Mouse (Mus musculus) liver, embryonic 16.5 days (tissue): ENCODE results near the gene Tuba1b. TPM values are rescaled to one million over a fixed set of nuclear protein-coding genes. Genes with fewer than 3 reads are reported as not detected.

Experiments
- ATAC-seq: fragments of 200-750 bp; cut with Nextera tagmentation; 2 replicates; pipeline ENCODE4 v1.8.0; 2017; ENCODE audit warnings: low read depth, mild to moderate bottlenecking, moderate number of reproducible peaks, moderate library complexity
- H3K27ac ChIP-seq: fragments of 300-500 bp; sonication (generic); 2 replicates; pipeline ENCODE4 v1.5.1; 2014; ENCODE audit warnings: mild to moderate bottlenecking, low read length
- H3K27me3 ChIP-seq: fragments of 300-500 bp; sonication (generic); 2 replicates; pipeline ENCODE4 v1.6.1; 2014; ENCODE audit warnings: low read depth, low read length, mixed read lengths; ENCODE audit not compliant: control insufficient read depth, insufficient read depth
- H3K36me3 ChIP-seq: fragments of 300-500 bp; sonication (generic); 2 replicates; pipeline ENCODE4 v1.6.1; 2014; ENCODE audit warnings: mild to moderate bottlenecking; ENCODE audit not compliant: control insufficient read depth, insufficient read depth
- H3K4me1 ChIP-seq: fragments of 300-500 bp; sonication (generic); 2 replicates; pipeline ENCODE4 v1.6.1; 2014; ENCODE audit warnings: low read depth, low read length, mixed read lengths; ENCODE audit not compliant: control insufficient read depth
- H3K4me2 ChIP-seq: fragments of 300-500 bp; sonication (generic); 2 replicates; pipeline ENCODE4 v1.6.1; 2014; ENCODE audit warnings: low read depth, low read length, mixed read lengths
- H3K4me3 ChIP-seq: fragments of 300-500 bp; sonication (generic); 2 replicates; pipeline ENCODE4 v1.5.1; 2014; ENCODE audit warnings: low read depth, mild to moderate bottlenecking, low read length
- H3K9ac ChIP-seq: fragments of 300-500 bp; sonication (generic); 2 replicates; pipeline ENCODE4 v1.6.1; 2014; ENCODE audit warnings: low read depth, low read length
- H3K9me3 ChIP-seq: fragments of 300-500 bp; sonication (generic); replicated peaks from 2 replicates; pipeline ENCODE4 v1.6.1; 2016; ENCODE audit warnings: low read length; ENCODE audit not compliant: control insufficient read depth
- WGBS: fragments of 180-500 bp; shearing (Covaris S2); extraction: QIAGEN DNeasy Blood & Tissue Kit; methylation state at CpG from one replicate; pipeline ENCODE4 v1.1.7; 2014; ENCODE audit not compliant: insufficient replicate concordance; 5-methylcytosine and 5-hydroxymethylcytosine counted together
- polyA plus RNA-seq: library from polyadenylated mRNA; unstranded; fragments of >200 nt; fragmentation: Nextera tagmentation; extraction: Ambion mirVana; gene quantifications from 2 replicates; pipeline ENCODE4 v1.2.1, GENCODE M21; 2015

Tuba1b gene
- polyA plus RNA-seq, 1 experiment from 2014 or later: 934 TPM

- Histone ChIP-seq H3K4me2 (no peak overlapping the region), H3K9ac (0 out of 2 replicates have a peak overlapping the region, but pooled peaks have one; percentile 9), H3K36me3 (peaks cover 8% of the 10 kb centered on the region), H3K27me3 (no peaks in the 10 kb centered on the region), H3K27ac (no peak overlapping the region), H3K4me1 (peaks cover 17% of the 10 kb centered on the region), H3K9me3 (0 out of 2 replicates have a peak, but pooled peaks cover 2% of the 10 kb centered on the region), H3K4me3 (no peak overlapping the region)
- WGBS: 77% methylated on average over 3 of the region's 3 CpGs
- ATAC-seq: no peak
Measured at GRCm38 (mm10) chr15:98930998-98931397, 3.4 kb downstream of the Tuba1b start.

- peaks cover 9% of the 10 kb centered on the region for H3K4me1 ChIP-seq
- no peak overlapping the region for H3K4me3 ChIP-seq
- H3K27ac ChIP-seq: no peak overlapping the region
- WGBS: 39% methylated on average over 8 of the region's 8 CpGs
- H3K4me2 ChIP-seq: no peak overlapping the region
- no peak overlapping the region for H3K9ac ChIP-seq
- 0 out of 2 replicates have a peak, but pooled peaks cover 2% of the 10 kb centered on the region for H3K9me3 ChIP-seq
- H3K27me3 ChIP-seq: no peaks in the 10 kb centered on the region
- H3K36me3 ChIP-seq: peaks cover 8% of the 10 kb centered on the region
- no peak for ATAC-seq
Measured at GRCm38 (mm10) chr15:98930017-98930734, 4.2 kb downstream of the Tuba1b start.

GRCm38 (mm10) chr15:98928598-98929240, 5.6 kb downstream of the Tuba1b start:
- ATAC-seq: no peak
- WGBS: 16% methylated on average over 13 of the region's 13 CpGs
- H3K27ac ChIP-seq: no peak overlapping the region
- no peak overlapping the region for H3K4me3 ChIP-seq
- no peak overlapping the region for H3K9ac ChIP-seq
- H3K9me3 ChIP-seq: 0 out of 2 replicates have a peak, but pooled peaks cover 2% of the 10 kb centered on the region
- H3K4me1 ChIP-seq: peaks cover 8% of the 10 kb centered on the region
- no peak overlapping the region for H3K4me2 ChIP-seq
- peaks cover 8% of the 10 kb centered on the region for H3K36me3 ChIP-seq
- H3K27me3 ChIP-seq: no peaks in the 10 kb centered on the region

GRCm38 (mm10) chr15:98927566-98927965, 6.8 kb downstream of the Tuba1b start:
- H3K27me3 ChIP-seq: no peaks in the 10 kb centered on the region
- no peak overlapping the region for H3K27ac ChIP-seq
- no peak for ATAC-seq
- H3K9ac ChIP-seq: no peak overlapping the region
- peaks cover 8% of the 10 kb centered on the region for H3K4me1 ChIP-seq
- H3K9me3 ChIP-seq: 0 out of 2 replicates have a peak, but pooled peaks cover 2% of the 10 kb centered on the region
- no peak overlapping the region for H3K4me2 ChIP-seq
- peaks cover 8% of the 10 kb centered on the region for H3K36me3 ChIP-seq
- WGBS: 63% methylated on average over 5 of the region's 5 CpGs
- no peak overlapping the region for H3K4me3 ChIP-seq

- Histone ChIP-seq H3K4me3 (no peak overlapping the region), H3K9ac (no peak overlapping the region), H3K27ac (peak overlapping the region; percentile 28), H3K27me3 (no peaks in the 10 kb centered on the region), H3K4me2 (no peak overlapping the region), H3K9me3 (0 out of 2 replicates have a peak, but pooled peaks cover 2% of the 10 kb centered on the region), H3K36me3 (no peaks in the 10 kb centered on the region), H3K4me1 (peaks cover 2% of the 10 kb centered on the region; the same call in 1 of the 2 replicates)
- peak; percentile 72 for ATAC-seq
- 49% methylated on average over 3 of the region's 3 CpGs for WGBS
Measured at GRCm38 (mm10) chr15:98924682-98925081, 9.7 kb downstream of the Tuba1b start.

- H3K4me1 ChIP-seq: peaks cover 7% of the 10 kb centered on the region; the same call in 1 of the 2 replicates
- 56% methylated on average over 2 of the region's 2 CpGs for whole genome bisulfite sequencing
- H3K4me3 ChIP-seq: no peak overlapping the region
- H3K9me3 ChIP-seq: 0 out of 2 replicates have a peak, but pooled peaks cover 2% of the 10 kb centered on the region
- H3K4me2 ChIP-seq: no peak overlapping the region
- H3K9ac ChIP-seq: no peak overlapping the region
- H3K27ac ChIP-seq: peak overlapping the region; percentile 50
- no peaks in the 10 kb centered on the region for H3K36me3 ChIP-seq
- no peaks in the 10 kb centered on the region for H3K27me3 ChIP-seq
- ATAC-seq: no peak
Measured at GRCm38 (mm10) chr15:98923031-98923537, 11.3 kb downstream of the Tuba1b start.

GRCm38 (mm10) chr15:98922581-98922980, 11.8 kb downstream of the Tuba1b start:
- Histone ChIP-seq H3K4me2 (no peak overlapping the region), H3K4me1 (peaks cover 7% of the 10 kb centered on the region; the same call in 1 of the 2 replicates), H3K4me3 (no peak overlapping the region), H3K9ac (no peak overlapping the region), H3K36me3 (no peaks in the 10 kb centered on the region), H3K27me3 (no peaks in the 10 kb centered on the region), H3K9me3 (0 out of 2 replicates have a peak, but pooled peaks cover 2% of the 10 kb centered on the region), H3K27ac (peak overlapping the region; percentile 59)
- WGBS: 29% methylated on average over 3 of the region's 3 CpGs
- no peak for ATAC-seq

GRCm38 (mm10) chr15:98921510-98921909, 12.9 kb downstream of the Tuba1b start:
- H3K36me3 ChIP-seq: no peaks in the 10 kb centered on the region
- peaks cover 13% of the 10 kb centered on the region for H3K4me1 ChIP-seq
- H3K4me2 ChIP-seq: no peak overlapping the region
- 69% methylated on average over 5 of the region's 5 CpGs for WGBS
- H3K27me3 ChIP-seq: no peaks in the 10 kb centered on the region
- no peak for ATAC-seq
- H3K9ac ChIP-seq: no peak overlapping the region
- no peak overlapping the region for H3K4me3 ChIP-seq
- 0 out of 2 replicates have a peak, but pooled peaks cover 2% of the 10 kb centered on the region for H3K9me3 ChIP-seq
- no peak overlapping the region for H3K27ac ChIP-seq
